Mouse (Mus musculus) liver, adult 2 months (tissue): ENCODE data around the gene Mterf1b. TPM values are rescaled to one million over a fixed set of nuclear protein-coding genes. Genes with fewer than 3 reads are reported as not detected.
"Not testable (repeated sequence)": the region's sequence is repeated elsewhere in the genome, so short reads cannot be mapped to it uniquely, and the experiment has no call there.

Experiments
- DNase-seq: peaks from one replicate; pipeline ENCODE4 v3.0.0-alpha.2; 2011; ENCODE audit warnings: low read depth, low spot score; ENCODE audit errors: extremely low read depth
- H3K27ac ChIP-seq: fragments of 200-500 bp; replicated peaks from 2 replicates; pipeline ENCODE4 v1.5.1; 2012; ENCODE audit warnings: low read depth, mild to moderate bottlenecking, control low read depth, inconsistent platforms, low read length; ENCODE audit not compliant: insufficient read depth
- H3K27me3 ChIP-seq: fragments of 200-500 bp; 2 replicates; pipeline ENCODE4 v1.6.1; 2012; ENCODE audit warnings: mild to moderate bottlenecking, moderate library complexity, low read length, inconsistent platforms; ENCODE audit not compliant: control insufficient read depth, insufficient read depth
- H3K36me3 ChIP-seq: fragments of 200-500 bp; 2 replicates; pipeline ENCODE4 v1.6.1; 2012; ENCODE audit warnings: low read length, inconsistent platforms; ENCODE audit not compliant: control insufficient read depth, insufficient read depth
- H3K4me1 ChIP-seq: fragments of 200-500 bp; 2 replicates; pipeline ENCODE4 v1.6.1; 2011; ENCODE audit warnings: low read length; ENCODE audit not compliant: control insufficient read depth, insufficient read depth
- H3K4me3 ChIP-seq: fragments of 200-500 bp; 2 replicates; pipeline ENCODE4 v1.5.1; 2011; ENCODE audit warnings: low read depth, mild to moderate bottlenecking, control low read depth, low read length, moderate library complexity; ENCODE audit not compliant: insufficient read depth
- H3K79me2 ChIP-seq: fragments of 200-500 bp; 2 replicates; pipeline ENCODE4 v1.6.1; 2012; ENCODE audit warnings: inconsistent platforms, mild to moderate bottlenecking, low read length, moderate library complexity; ENCODE audit not compliant: control insufficient read depth, insufficient read depth
- H3K9ac ChIP-seq: fragments of 200-500 bp; 2 replicates; pipeline ENCODE4 v1.6.1; 2012; ENCODE audit warnings: low read depth, mild to moderate bottlenecking, control low read depth, inconsistent platforms, low read length
- CTCF ChIP-seq: fragments of 200-500 bp; IDR thresholded peaks from 2 replicates; pipeline ENCODE4 v1.5.1; 2011; ENCODE audit warnings: low read depth, low read length, control low read depth
- POLR2A ChIP-seq: fragments of 200-500 bp; IDR thresholded peaks from 2 replicates; pipeline ENCODE4 v1.6.1; 2011; ENCODE audit warnings: low read length, control low read depth; ENCODE audit not compliant: insufficient read depth; ENCODE audit errors: extremely low read depth
- WGBS: fragments of 180-500 bp; shearing (Covaris S2); methylation state at CpG from one replicate; pipeline ENCODE4 v1.1.7; 2018; 5-methylcytosine and 5-hydroxymethylcytosine counted together
- polyA plus RNA-seq: library from polyadenylated mRNA; depleted of rRNA; stranded (reverse); fragments of >200 nt; gene quantifications from 2 replicates; pipeline ENCODE4 v1.2.3, GENCODE M21; 2012; rRNA removed
- total RNA-seq: library from RNA; depleted of rRNA; stranded (reverse); fragments of >200 nt; gene quantifications from 2 replicates; pipeline ENCODE4 v1.2.3, GENCODE M21; 2014; rRNA removed

The Mterf1b gene
- 1.1 and 2.0 TPM in 2 replicates for total RNA-seq
- polyA plus RNA-seq, result 0.16 and 0.21 TPM in 2 replicates

DNA sequence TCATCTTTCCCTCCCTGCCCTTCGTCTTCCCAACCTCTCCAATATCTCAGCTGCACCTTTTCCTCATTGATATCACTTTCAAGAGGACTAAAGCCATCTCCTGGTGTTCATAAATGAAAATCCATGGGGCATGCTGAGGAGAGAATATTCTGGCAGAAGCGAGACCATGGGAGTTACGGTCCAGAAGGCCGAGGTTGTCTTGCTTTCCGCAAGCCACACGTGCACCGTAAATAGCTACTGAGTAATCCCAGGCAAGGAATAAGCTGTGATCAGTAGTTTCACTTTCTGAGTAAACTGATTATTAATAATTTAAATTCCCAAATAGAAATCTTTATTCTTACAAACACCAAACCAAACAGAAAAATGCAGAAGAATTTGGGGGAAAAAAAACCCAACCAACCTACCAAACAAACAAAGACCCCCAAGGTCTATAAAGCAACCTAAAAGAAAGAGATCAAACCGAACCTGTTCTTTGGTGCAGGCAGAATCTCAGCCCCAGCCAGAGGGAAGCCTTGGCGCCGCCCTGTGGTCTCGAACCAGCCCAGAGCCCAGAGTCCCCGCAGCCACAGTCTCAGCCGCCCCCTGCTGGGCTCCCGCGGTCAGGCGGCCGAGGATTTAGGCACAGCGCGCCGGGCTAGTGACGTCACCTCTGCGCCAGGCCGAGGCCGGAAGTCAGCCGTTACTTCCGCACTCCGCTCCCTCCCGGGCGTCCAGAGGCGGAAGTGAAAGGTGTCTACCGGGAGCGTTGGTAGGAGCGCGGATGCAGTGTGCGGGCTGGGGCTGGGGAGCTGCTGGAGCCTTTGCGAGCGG lies at the start of gene Mterf1b:
Gene Mterf1b (plus strand): TSS at position 697 of the 810 bp plus-strand sequence.
- H3K4me1 ChIP-seq, H3K36me3 ChIP-seq, DNase-seq, H3K79me2 ChIP-seq, H3K27ac ChIP-seq, H3K27me3 ChIP-seq: not testable (repeated sequence)
- whole genome bisulfite sequencing, result 62% methylated on average over 12 of the region's 37 CpGs
- H3K4me3 ChIP-seq, result peak within 1 kb of the TSS; percentile 51
- peak within 1 kb of the TSS; percentile 70 for H3K9ac ChIP-seq

DNA sequence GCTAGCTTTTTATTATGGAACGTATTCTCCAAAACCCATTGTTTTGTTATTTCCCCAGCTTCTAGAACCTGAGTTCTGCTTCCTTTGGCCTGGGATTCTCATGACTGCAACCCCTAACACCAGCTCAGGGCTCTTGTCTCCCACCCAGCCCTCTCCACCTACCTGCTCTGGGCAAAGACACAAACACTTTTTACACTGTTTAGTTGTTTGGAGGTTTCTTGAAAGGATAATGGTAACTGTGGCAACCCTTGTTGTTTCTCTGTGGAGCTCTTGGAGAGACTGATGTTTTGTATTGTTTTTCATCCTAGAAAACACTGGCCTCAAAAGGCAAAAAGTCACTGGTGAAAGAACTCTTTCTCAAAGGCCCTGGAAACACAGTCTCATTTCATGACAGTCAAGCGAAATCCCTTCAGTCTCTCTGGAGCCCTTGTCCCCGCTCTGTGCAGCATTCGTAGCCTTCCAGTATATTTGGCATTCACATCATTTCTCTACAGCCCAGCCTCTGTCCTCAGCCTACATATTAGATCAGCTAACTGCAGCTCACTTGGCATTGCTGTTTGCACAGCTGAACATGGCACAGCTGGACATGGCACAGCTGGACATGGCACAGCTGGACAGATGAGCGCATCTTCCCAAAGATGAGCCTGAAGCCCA lies 32.6 kb upstream of the Mterf1b start:
- not testable (repeated sequence) for H3K27me3 ChIP-seq, H3K79me2 ChIP-seq, DNase-seq, H3K27ac ChIP-seq, H3K4me3 ChIP-seq, H3K36me3 ChIP-seq, H3K4me1 ChIP-seq, H3K9ac ChIP-seq
- WGBS, result 94% methylated on average over 4 of the region's 5 CpGs

DNA sequence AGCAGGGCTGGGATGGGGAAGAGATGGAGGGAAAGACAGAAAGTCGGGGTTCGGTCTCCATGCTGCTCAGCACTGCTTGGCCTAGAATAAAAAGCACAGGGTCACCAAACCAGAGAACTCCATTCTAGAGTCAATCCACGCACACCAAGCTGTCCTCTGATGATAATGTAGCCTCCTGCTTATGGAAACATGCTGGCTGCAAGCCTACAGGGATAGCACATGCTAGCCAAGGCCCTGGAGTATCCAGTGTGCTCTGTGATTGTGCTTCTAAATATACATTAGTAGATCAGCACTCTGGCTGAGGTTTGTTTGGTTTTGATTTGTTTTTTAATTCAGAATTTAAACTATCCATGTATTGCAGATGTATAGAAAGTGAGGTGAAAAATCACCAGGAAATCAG lies 30.6 kb upstream of the Mterf1b start:
- 87% methylated on average over 3 of the region's 3 CpGs for WGBS
- no peaks in the 10 kb centered on the region for H3K4me1 ChIP-seq
- no peaks in the 10 kb centered on the region for H3K79me2 ChIP-seq
- H3K36me3 ChIP-seq, result no peaks in the 10 kb centered on the region
- H3K4me3 ChIP-seq, result no peak overlapping the region
- DNase-seq, result no peak
- no peak overlapping the region for H3K27ac ChIP-seq
- TF ChIP-seq CTCF (no peak), POLR2A (no peak)
- no peaks in the 10 kb centered on the region for H3K27me3 ChIP-seq
- no peak overlapping the region for H3K9ac ChIP-seq

DNA sequence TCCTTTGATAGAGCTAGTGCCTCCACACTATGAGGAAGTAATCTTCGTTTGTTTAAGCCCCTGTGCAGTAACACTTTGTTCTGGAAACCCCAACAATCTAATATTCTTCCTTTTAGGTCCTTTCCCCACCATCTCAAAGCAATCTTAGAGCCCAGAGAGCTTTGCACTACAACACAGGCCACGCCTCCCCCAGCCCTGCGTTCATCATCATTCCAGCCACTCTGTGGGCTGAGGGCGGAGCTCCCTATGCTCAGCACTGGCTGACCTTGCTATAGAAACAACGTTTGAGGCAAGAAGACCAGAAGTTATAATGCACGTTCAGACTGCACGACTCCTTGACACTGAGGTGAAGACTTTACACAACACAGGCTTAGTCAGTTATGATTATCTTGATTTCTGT lies 29.7 kb upstream of the Mterf1b start:
- H3K27ac ChIP-seq, result no peak overlapping the region
- DNase-seq, result no peak
- H3K4me1 ChIP-seq, result no peaks in the 10 kb centered on the region
- H3K36me3 ChIP-seq, result no peaks in the 10 kb centered on the region
- H3K9ac ChIP-seq, result no peak overlapping the region
- H3K4me3 ChIP-seq, result no peak overlapping the region
- no peaks in the 10 kb centered on the region for H3K27me3 ChIP-seq
- 65% methylated on average over 7 of the region's 7 CpGs for WGBS
- H3K79me2 ChIP-seq, result no peaks in the 10 kb centered on the region
- TF ChIP-seq POLR2A (no peak), CTCF (no peak)

DNA sequence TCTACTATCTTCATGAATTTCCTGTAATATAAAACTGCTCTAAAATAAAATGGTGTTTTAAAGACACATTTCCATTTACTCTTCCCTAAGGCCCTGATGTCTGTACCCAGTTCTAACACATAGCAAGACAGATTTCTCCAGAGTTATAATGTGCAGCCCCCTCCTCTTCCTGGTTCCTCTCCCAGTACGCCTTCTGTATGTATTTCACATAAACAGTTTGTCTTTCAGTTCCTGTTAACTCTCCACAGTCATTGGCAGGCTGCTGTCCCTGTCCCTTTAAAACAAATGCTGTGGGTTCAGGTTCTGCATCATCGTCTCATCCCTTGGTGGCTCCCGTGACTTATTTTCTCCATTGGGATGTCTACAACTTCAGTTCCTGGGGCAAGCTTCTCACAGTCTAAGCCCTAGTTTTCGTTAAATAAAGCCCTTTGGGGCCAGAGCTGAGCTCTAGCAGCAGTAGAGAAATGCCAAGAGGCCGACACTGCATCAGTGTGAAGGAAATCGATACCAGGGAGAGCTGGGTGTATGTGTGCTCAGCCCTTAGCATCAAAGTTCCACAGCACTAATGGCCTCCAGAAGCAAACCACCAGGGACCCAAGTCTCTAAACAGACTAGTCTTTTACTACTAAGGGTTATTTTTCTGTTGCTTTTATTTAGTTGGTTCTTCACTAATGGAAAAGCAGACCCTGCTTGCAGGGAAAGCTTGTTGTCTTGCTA lies 24.2 kb upstream of the Mterf1b start:
- not testable (repeated sequence) for H3K4me3 ChIP-seq, DNase-seq, H3K4me1 ChIP-seq, H3K79me2 ChIP-seq, H3K36me3 ChIP-seq, H3K27me3 ChIP-seq, H3K27ac ChIP-seq, H3K9ac ChIP-seq
- WGBS, result 75% methylated on average over 6 of the region's 6 CpGs

DNA sequence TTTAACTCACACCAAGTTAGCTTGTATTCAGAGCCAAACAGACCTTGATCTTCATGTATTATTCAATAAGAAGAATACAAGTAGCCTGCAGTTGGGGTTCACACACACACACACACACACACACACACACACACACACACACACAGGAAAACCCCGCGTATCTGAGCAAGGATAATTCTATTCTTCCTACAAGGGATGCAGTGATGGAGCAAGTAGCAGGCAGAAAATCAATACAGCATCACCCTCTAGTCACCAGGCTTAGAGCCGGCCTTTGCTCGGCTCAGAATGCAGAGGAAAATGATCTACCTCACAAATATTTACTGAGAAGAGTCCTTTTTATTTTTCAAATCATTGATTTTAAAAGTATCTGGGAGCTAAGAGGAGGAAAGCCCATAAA lies 23.6 kb upstream of the Mterf1b start:
- not testable (repeated sequence) for DNase-seq, H3K9ac ChIP-seq, H3K79me2 ChIP-seq, H3K27me3 ChIP-seq, H3K36me3 ChIP-seq, H3K27ac ChIP-seq, H3K4me1 ChIP-seq, H3K4me3 ChIP-seq
- WGBS, result 53% methylated on average over 4 of the region's 4 CpGs

DNA sequence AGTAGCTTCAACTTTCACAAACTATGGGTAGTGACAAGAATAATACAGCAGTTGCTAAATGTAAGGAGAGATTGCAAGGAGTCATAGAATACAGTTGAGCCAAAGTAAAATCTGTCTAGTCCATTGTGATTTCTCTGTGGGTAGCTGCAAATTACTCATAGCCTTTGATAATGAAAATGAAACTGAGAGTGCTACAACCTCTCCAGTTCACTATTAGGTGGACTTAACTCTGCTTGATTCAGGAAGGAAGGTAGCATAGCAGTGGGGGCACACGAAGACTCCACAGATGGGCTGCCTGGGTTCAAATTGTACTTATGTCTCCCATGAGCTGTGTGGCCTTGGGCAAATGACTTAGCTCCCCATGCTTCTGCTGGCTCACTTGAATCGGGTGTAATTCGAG lies 15.7 kb upstream of the Mterf1b start:
- H3K36me3 ChIP-seq, H3K4me3 ChIP-seq, H3K27ac ChIP-seq, DNase-seq, H3K79me2 ChIP-seq, H3K4me1 ChIP-seq, H3K27me3 ChIP-seq, H3K9ac ChIP-seq: not testable (repeated sequence)
- WGBS, result 78% methylated on average over 3 of the region's 3 CpGs
